Mouse (Mus musculus) MEL (cell line): ENCODE results near the gene Lactbl1. TPM values are rescaled to one million over a fixed set of nuclear protein-coding genes. Genes with fewer than 3 reads are reported as not detected.

Source experiments
- DNase-seq: peaks from one replicate; pipeline ENCODE4 v3.0.0; 2011; ENCODE audit warnings: low read depth, low spot score
- H3K27ac ChIP-seq: 2 replicates; pipeline ENCODE4 v1.5.1; 2012; ENCODE audit warnings: low read depth, mild to moderate bottlenecking, control low read depth, low read length, moderate library complexity; ENCODE audit not compliant: control insufficient read depth
- H3K27me3 ChIP-seq, 2 experiments: fragments of 150-350 bp in 1 of 2; sonication (generic) in 1 of 2; 2 replicates each; pipeline ENCODE4 v1.6.1; 2012; ENCODE audit warnings: low read length in 2 of 2, mild to moderate bottlenecking in 2 of 2, improper control_type of control experiment in 1 of 2, moderate library complexity in 1 of 2; ENCODE audit not compliant: insufficient read depth in 2 of 2, control insufficient read depth in 1 of 2
- H3K36me3 ChIP-seq, 2 experiments: 2 replicates each; pipeline ENCODE4 v1.6.1; 2012 to 2014; ENCODE audit warnings: low read length in 2 of 2, improper control_type of control experiment in 1 of 2, inconsistent platforms in 1 of 2, mild to moderate bottlenecking in 1 of 2; ENCODE audit not compliant: insufficient read depth in 2 of 2, control insufficient read depth in 1 of 2
- H3K4me1 ChIP-seq, 2 experiments: fragments of 150-350 bp in 1 of 2; sonication (generic) in 1 of 2; 2 replicates each; pipeline ENCODE4 v1.6.1; 2012; ENCODE audit warnings: low read length in 2 of 2, improper control_type of control experiment in 1 of 2, mild to moderate bottlenecking in 1 of 2; ENCODE audit not compliant: insufficient read depth in 2 of 2, control insufficient read depth in 1 of 2
- H3K4me3 ChIP-seq, 2 experiments: fragments of 150-350 bp in 1 of 2; sonication (generic) in 1 of 2; 2 replicates each; pipeline ENCODE4 v1.5.1; 2012; ENCODE audit warnings: low read depth in 2 of 2, low read length in 2 of 2, mild to moderate bottlenecking in 2 of 2, moderate library complexity in 2 of 2, control low read depth in 1 of 2, improper control_type of control experiment in 1 of 2; ENCODE audit not compliant: control insufficient read depth in 1 of 2, insufficient read depth in 1 of 2
- H3K79me2 ChIP-seq: 2 replicates; pipeline ENCODE4 v1.6.1; 2012; ENCODE audit warnings: mild to moderate bottlenecking, low read length, moderate library complexity; ENCODE audit not compliant: control insufficient read depth, poor library complexity, insufficient read depth
- H3K9ac ChIP-seq: 2 replicates; pipeline ENCODE4 v1.6.1; 2012; ENCODE audit warnings: low read depth, mild to moderate bottlenecking, control low read depth, low read length, moderate library complexity; ENCODE audit not compliant: control insufficient read depth, poor library complexity, severe bottlenecking
- H3K9me3 ChIP-seq: fragments of 150-350 bp; sonication (generic); replicated peaks from 2 replicates; pipeline ENCODE4 v1.6.1; 2012; ENCODE audit warnings: mild to moderate bottlenecking, low read length, improper control_type of control experiment, moderate library complexity; ENCODE audit not compliant: insufficient read depth
- CHD1 ChIP-seq: IDR thresholded peaks from 2 replicates; pipeline ENCODE4 v1.6.1; 2012; ENCODE audit warnings: low read depth, mild to moderate bottlenecking, inconsistent platforms, low read length, improper control_type of control experiment
- CTCF ChIP-seq, 3 experiments: IDR thresholded peaks in 2 of 3; conservative IDR thresholded peaks in 1 of 3; 2 replicates each; pipeline ENCODE4 v1.5.1; 2011 to 2012; ENCODE audit warnings: low read length in 3 of 3, low read depth in 2 of 3, mild to moderate bottlenecking in 2 of 3, improper control_type of control experiment in 1 of 3, inconsistent platforms in 1 of 3, mixed read lengths in 1 of 3, moderate library complexity in 1 of 3; ENCODE audit not compliant: control insufficient read depth in 1 of 3, insufficient read depth in 1 of 3, poor library complexity in 1 of 3, severe bottlenecking in 1 of 3
- EP300 ChIP-seq, 2 experiments: IDR thresholded peaks; 2 replicates each; pipeline ENCODE4 v1.6.1; 2011; ENCODE audit warnings: improper control_type of control experiment in 2 of 2, low read length in 2 of 2, low read depth in 1 of 2, mild to moderate bottlenecking in 1 of 2
- ETS1 ChIP-seq: IDR thresholded peaks from 2 replicates; pipeline ENCODE4 v1.6.1; 2012; ENCODE audit warnings: low read depth, mild to moderate bottlenecking, inconsistent platforms, low read length, improper control_type of control experiment, moderate library complexity
- GABPA ChIP-seq: IDR thresholded peaks from 2 replicates; pipeline ENCODE4 v1.6.1; 2012; ENCODE audit warnings: low read depth, mild to moderate bottlenecking, inconsistent platforms, low read length, improper control_type of control experiment, moderate library complexity
- GATA1 ChIP-seq: IDR thresholded peaks from 2 replicates; pipeline ENCODE4 v1.6.1; 2011; ENCODE audit warnings: low read depth, low read length, improper control_type of control experiment
- JUND ChIP-seq: IDR thresholded peaks from 2 replicates; pipeline ENCODE4 v1.6.1; 2011; ENCODE audit warnings: low read depth, mild to moderate bottlenecking, improper control_type of control experiment, low read length
- MAZ ChIP-seq: IDR thresholded peaks from 2 replicates; pipeline ENCODE4 v1.6.1; 2012; ENCODE audit warnings: low read depth, mild to moderate bottlenecking, inconsistent platforms, low read length, improper control_type of control experiment
- MXI1 ChIP-seq: IDR thresholded peaks from 2 replicates; pipeline ENCODE4 v1.6.1; 2011; ENCODE audit warnings: mild to moderate bottlenecking, low read depth, low read length, improper control_type of control experiment
- MYB ChIP-seq: IDR thresholded peaks from 2 replicates; pipeline ENCODE4 v1.6.1; 2011; ENCODE audit warnings: mild to moderate bottlenecking, low read depth, low read length, improper control_type of control experiment
- MYC ChIP-seq: IDR thresholded peaks from 2 replicates; pipeline ENCODE4 v1.6.1; 2011; ENCODE audit warnings: low read depth, mild to moderate bottlenecking, low read length, improper control_type of control experiment, moderate library complexity
- NRF1 ChIP-seq: IDR thresholded peaks from 2 replicates; pipeline ENCODE4 v1.6.1; 2014; ENCODE audit warnings: low read depth, mild to moderate bottlenecking, inconsistent platforms, low read length, improper control_type of control experiment, moderate library complexity; ENCODE audit not compliant: poor library complexity, insufficient read depth, severe bottlenecking
- POLR2A ChIP-seq, 2 experiments: IDR thresholded peaks; 2 replicates each; pipeline ENCODE4 v1.6.1; 2011 to 2012; ENCODE audit warnings: low read length in 2 of 2, mild to moderate bottlenecking in 2 of 2, control low read depth in 1 of 2, improper control_type of control experiment in 1 of 2, low read depth in 1 of 2, moderate library complexity in 1 of 2; ENCODE audit not compliant: control insufficient read depth in 1 of 2, insufficient read depth in 1 of 2, poor library complexity in 1 of 2
- POLR2AphosphoS5 ChIP-seq: IDR thresholded peaks from 2 replicates; pipeline ENCODE4 v1.6.1; 2012; ENCODE audit warnings: low read depth, borderline replicate concordance, mild to moderate bottlenecking, inconsistent platforms, low read length, moderate library complexity, mixed read lengths
- RAD21 ChIP-seq: IDR thresholded peaks from 2 replicates; pipeline ENCODE4 v1.6.1; 2011; ENCODE audit warnings: mild to moderate bottlenecking, low read depth, low read length, improper control_type of control experiment
- RCOR1 ChIP-seq: IDR thresholded peaks from 2 replicates; pipeline ENCODE4 v1.6.1; 2012; ENCODE audit warnings: low read depth, mild to moderate bottlenecking, inconsistent platforms, low read length, improper control_type of control experiment
- SIN3A ChIP-seq: IDR thresholded peaks from 2 replicates; pipeline ENCODE4 v1.6.1; 2012; ENCODE audit warnings: low read length, improper control_type of control experiment, inconsistent platforms
- TAL1 ChIP-seq: IDR thresholded peaks from 2 replicates; pipeline ENCODE4 v1.6.1; 2012; ENCODE audit warnings: mild to moderate bottlenecking, inconsistent platforms, low read length, moderate library complexity, mixed read lengths
- TBP ChIP-seq: IDR thresholded peaks from 2 replicates; pipeline ENCODE4 v1.8.0; 2011; ENCODE audit warnings: low read depth, low read length, improper control_type of control experiment
- TCF12 ChIP-seq: IDR thresholded peaks from 2 replicates; pipeline ENCODE4 v1.6.1; 2014; ENCODE audit warnings: low read depth, mild to moderate bottlenecking, inconsistent platforms, low read length, improper control_type of control experiment, moderate library complexity
- ZC3H11A ChIP-seq: IDR thresholded peaks from 2 replicates; pipeline ENCODE4 v1.6.1; 2012; ENCODE audit warnings: low read depth, mild to moderate bottlenecking, inconsistent platforms, low read length, improper control_type of control experiment
- ZMIZ1 ChIP-seq: IDR thresholded peaks from 2 replicates; pipeline ENCODE4 v1.6.1; 2012; ENCODE audit warnings: low read depth, mild to moderate bottlenecking, inconsistent platforms, low read length, improper control_type of control experiment, moderate library complexity
- ZNF384 ChIP-seq: IDR thresholded peaks from 2 replicates; pipeline ENCODE4 v1.6.1; 2012; ENCODE audit warnings: low read depth, mild to moderate bottlenecking, inconsistent platforms, low read length, improper control_type of control experiment
- polyA plus RNA-seq, 2 experiments: library from polyadenylated mRNA; stranded (reverse) in 1 of 2; unstranded in 1 of 2; fragments of >175 nt in 1 of 2; fragments of >200 nt in 1 of 2; gene quantifications; 2 replicates each; pipeline versions ENCODE4 v1.2.1 to v1.2.4; 2012; ENCODE audit warnings: low replicate concordance in 2 of 2, low read depth in 1 of 2; ENCODE audit not compliant: insufficient read length in 2 of 2, insufficient read depth in 1 of 2, missing spikeins in 1 of 2
- total RNA-seq: library from RNA; depleted of rRNA; stranded (reverse); fragments of 300-350 nt; gene quantifications from 2 replicates; pipeline ENCODE4 v1.2.3, GENCODE M21; 2012

Lactbl1 gene
- total and polyA plus RNA-seq, 3 experiments: not detected

- peak overlapping the region; percentile 5 for H3K9ac ChIP-seq
- no peaks in the 10 kb centered on the region for H3K27me3 ChIP-seq
- H3K4me3 ChIP-seq: peak overlapping the region in 1 of 2 experiments; percentile 1; a peak in 1 of 4 replicates
- H3K4me1 ChIP-seq: peaks cover 13% of the 10 kb centered on the region in 2 experiments
- TF ChIP-seq MXI1 (no peak), ZMIZ1 (no peak), CTCF (IDR thresholded peaks at IDR 0.05 in 2 of 3, conservative IDR thresholded peaks at IDR 0.05 in 1 of 3; ENCODE audit: control insufficient read depth in 1 of 3, insufficient read depth in 1 of 3, low read depth in 2 of 3, low read length in 3 of 3, poor library complexity in 1 of 3, severe bottlenecking in 1 of 3) (no peak), RAD21 (no peak), ZC3H11A (no peak), JUND (no peak), MAZ (no peak), NRF1 (no peak), RCOR1 (no peak), MYB (no peak), POLR2A (IDR thresholded peaks at IDR 0.05; ENCODE audit: control insufficient read depth in 1 of 2, insufficient read depth in 1 of 2, low read depth in 1 of 2, low read length in 2 of 2, poor library complexity in 1 of 2) (no peak)
- H3K36me3 ChIP-seq: peaks cover 6 to 11% of the 10 kb centered on the region in 2 experiments
- no peaks in the 10 kb centered on the region for H3K9me3 ChIP-seq
- peak overlapping the region; percentile 58 for H3K27ac ChIP-seq
- peaks cover 43% of the 10 kb centered on the region for H3K79me2 ChIP-seq
- DNase-seq: no peak
Observed at GRCm38 (mm10) chr4:136587221-136587827, 35.1 kb upstream of the Lactbl1 start.

- peaks cover 41% of the 10 kb centered on the region for H3K79me2 ChIP-seq
- no peaks in the 10 kb centered on the region for H3K27me3 ChIP-seq
- H3K9me3 ChIP-seq: no peaks in the 10 kb centered on the region
- H3K27ac ChIP-seq: peak overlapping the region; percentile 58
- peaks cover 6 to 17% of the 10 kb centered on the region in 2 experiments for H3K36me3 ChIP-seq
- H3K4me1 ChIP-seq: peaks cover 16 to 20% of the 10 kb centered on the region in 2 experiments
- H3K4me3 ChIP-seq: peak overlapping the region; percentile 1 to 24; a peak in 3 of 4 replicates
- DNase-seq: peak; percentile 79
- TF ChIP-seq ZMIZ1 (no peak), TAL1 (peak; percentile 16; the same call in 1 of the 2 replicates), GATA1 (peak; percentile 80), GABPA (no peak), MXI1 (peak; percentile 67), CHD1 (peak; percentile 76), JUND (no peak), ETS1 (peak; percentile 43; the same call in 1 of the 2 replicates), TBP (0 out of 2 replicates have a peak, but pooled peaks have one; percentile 17), SIN3A (0 out of 2 replicates have a peak, but pooled peaks have one; percentile 38), TCF12 (0 out of 2 replicates have a peak, but pooled peaks have one; percentile 37), EP300 (IDR thresholded peaks at IDR 0.05; ENCODE audit: low read depth in 1 of 2, low read length in 2 of 2) (peak; percentile 60 to 72), POLR2AphosphoS5 (no peak), MAZ (0 out of 2 replicates have a peak, but pooled peaks have one; percentile 41), MYC (0 out of 2 replicates have a peak, but pooled peaks have one; percentile 39), ZNF384 (peak; percentile 90), RCOR1 (0 out of 2 replicates have a peak, but pooled peaks have one; percentile 33)
- TF ChIP-seq, all 39 proteins: peak for 13
- peak overlapping the region; percentile 5 for H3K9ac ChIP-seq
Observed at GRCm38 (mm10) chr4:136588003-136588402, 34.4 kb upstream of the Lactbl1 start.
